Mouse (Mus musculus) liver, postnatal 0 days (tissue): ENCODE data around the gene Gm6525.

ENCODE experiments used
- CTCF ChIP-seq: sonication (generic); IDR thresholded peaks from 2 replicates; pipeline ENCODE4 v1.5.1; 2016; ENCODE audit warnings: antibody characterized with exemption, low read depth
- EP300 ChIP-seq: IDR thresholded peaks from 2 replicates; pipeline ENCODE4 v1.6.1; 2016; ENCODE audit warnings: antibody characterized with exemption, low read depth, mild to moderate bottlenecking

DNA sequence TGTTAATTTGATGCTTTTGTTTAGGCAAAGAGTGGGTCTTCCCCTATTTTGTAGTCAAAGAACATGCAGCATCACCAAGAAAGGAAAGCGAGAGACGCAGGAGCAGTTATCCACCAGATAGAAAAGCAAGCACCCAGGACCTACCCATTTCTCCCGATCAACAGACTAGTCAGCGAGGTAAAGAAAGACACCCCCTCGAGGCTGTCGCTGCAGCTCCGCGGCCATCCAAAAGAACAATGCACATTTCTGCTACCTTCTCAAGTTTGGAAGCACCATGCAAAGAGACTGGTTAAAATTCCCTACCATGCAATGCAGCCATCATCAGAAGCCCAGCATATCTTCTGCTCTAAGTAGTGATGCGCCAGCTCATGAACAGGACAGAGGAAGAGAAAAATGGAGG lies 46.4 kb downstream of the Gm6525 start:
- no peak for TF ChIP-seq CTCF
- TF ChIP-seq EP300 = no peak
